Mouse (Mus musculus): ENCODE data around the gene Olfr1340.

DNA sequence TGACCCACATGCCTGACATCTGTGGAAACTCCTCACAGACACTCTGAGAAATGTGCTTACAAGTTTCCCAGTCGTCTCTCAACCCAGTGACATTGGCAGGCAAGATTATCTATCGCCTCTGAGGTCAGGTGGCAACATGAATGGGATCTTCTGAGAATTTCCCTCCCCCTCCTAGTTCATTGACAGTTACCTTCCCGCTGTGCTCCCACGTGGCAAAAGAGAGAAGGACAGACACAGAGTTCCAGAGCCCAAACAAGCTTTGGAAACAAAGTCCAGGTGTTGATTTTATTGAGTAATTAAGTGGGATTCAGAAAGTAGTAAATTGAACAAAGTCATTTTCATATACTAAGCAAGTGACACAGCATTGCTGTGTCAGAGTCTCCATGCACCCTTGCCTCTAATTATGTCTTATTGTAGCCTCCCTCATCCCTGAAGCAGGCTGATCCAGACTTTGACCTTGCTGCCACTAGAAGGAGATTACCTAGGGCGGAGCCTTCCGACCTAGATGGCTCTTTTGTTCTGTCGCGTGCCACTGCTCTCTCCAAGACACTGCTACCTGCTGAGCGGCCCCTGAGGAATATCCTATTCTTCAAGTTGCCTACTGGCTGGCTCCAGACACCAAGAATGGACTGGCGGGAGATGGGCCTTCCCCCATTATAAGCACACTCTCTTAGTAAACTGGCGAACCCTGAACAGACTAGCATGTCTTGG lies 21.2 kb downstream of the Olfr1340 start:
- TF ChIP-seq GATA1 (IDR thresholded peaks at IDR 0.05; ENCODE audit: low read length) (no peak), TAL1 (IDR thresholded peaks at IDR 0.05; ENCODE audit: low read length) (no peak)

Data from erythroblast, embryonic 14.5 days (primary cell).